ENCODE assay signal across 21 mouse cellular contexts in the genomic region with DNA sequence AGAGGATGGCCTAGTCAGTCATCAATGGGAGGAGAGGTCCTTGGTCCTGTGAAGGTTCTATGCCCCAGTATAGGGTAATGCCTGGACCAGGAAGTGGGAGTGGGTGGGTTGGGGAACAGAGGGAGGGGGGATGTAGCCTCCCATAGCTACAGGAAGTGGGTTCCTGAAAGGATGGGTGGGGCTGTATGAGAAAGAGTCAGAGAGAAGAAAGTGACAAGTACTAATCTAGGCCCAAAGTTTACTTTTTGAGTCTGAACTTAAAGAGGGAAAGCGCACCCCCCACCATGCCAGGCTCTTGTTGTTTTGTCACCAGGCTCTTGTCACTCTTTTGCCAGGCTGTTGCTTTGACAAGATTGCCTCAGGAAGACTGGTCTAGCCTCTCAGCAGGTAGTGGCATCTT. TPM values are rescaled to one million over a fixed set of nuclear protein-coding genes. Genes with fewer than 3 reads are reported as not detected.
DNase-seq lines count a peak whose midpoint lies in the region; ATAC-seq lines count a peak whose summit lies in the region.
"Had no signal": no experiment of that assay in that cellular context is flagged by ENCODE, and none has a peak within 500 bp of the region (broad histone marks: within the 10 kb centered on the region; RNA-seq: fewer than 3 reads in every experiment).

No protein-coding gene starts in this region.

- ATAC-seq in megakaryocyte, adult 5-6 weeks (ENCODE audit: poor library complexity, severe bottlenecking), result peak; percentile 57; the same call in 1 of the 2 replicates
- ATAC-seq: forebrain, embryonic 14.5 days; liver, embryonic 12.5 days; midbrain, embryonic 13.5 days had no signal

- peak; percentile 49 for DNase-seq in CD4-positive, CD25-positive, alpha-beta regulatory T cell, adult 2 months (ENCODE audit: low read depth, low spot score)
- peak; percentile 2 for DNase-seq in R1 (ENCODE audit: low read depth, low spot score)
- peak; percentile 46 for DNase-seq in thymus, postnatal 25 days
- no peak for DNase-seq in cerebellum, adult 11-12 months
- no peak for DNase-seq in testis, postnatal 14 days (ENCODE audit: low spot score)
- no peak for DNase-seq in cerebellum, postnatal 25 days
- DNase-seq: adrenal gland, postnatal 10 days; B cell, adult 2 months; cerebellum, adult 8-10 months; gastrocnemius, postnatal 10 days; heart, adult 18-20 months; heart, postnatal 10 days; kidney, adult 18-20 months; kidney, postnatal 4 days; lung, adult 18-20 months; lung, postnatal 14 days; retina, postnatal 1 day had no signal

RNA-seq across cellular contexts. Expression of a gene that starts 35.5 kb away (rescaled TPM):
- total RNA-seq in megakaryocyte, adult 5-6 weeks (2015), result 5.3 and 6.6 TPM in 2 replicates
- total RNA-seq in megakaryocyte, adult 5-6 weeks (2017), result 6.0 and 6.4 TPM in 2 replicates

Comparison
In these comparisons a context has a peak if more than half of its experiments do, and no peak if none do; other contexts are left out.
1. DNase-seq: peak in CD4-positive, CD25-positive, alpha-beta regulatory T cell, adult 2 months (single experiment), R1 (single experiment) and thymus, postnatal 25 days (single experiment); none in cerebellum, adult 11-12 months (single experiment), testis, postnatal 14 days (single experiment) and cerebellum, postnatal 25 days (0 of 2).